Mouse (Mus musculus) limb, embryonic 11.5 days (tissue): Measurements from ENCODE around the gene Rxra. TPM values are rescaled to one million over a fixed set of nuclear protein-coding genes. Genes with fewer than 3 reads are reported as not detected.

Experiments
- ATAC-seq: fragments of 200-750 bp; cut with Nextera tagmentation; 2 replicates; pipeline ENCODE4 v1.8.0; 2017; ENCODE audit warnings: low read depth; ENCODE audit not compliant: insufficient number of reproducible peaks, low FRiP score, low TSS enrichment
- DNase-seq: peaks from one replicate; pipeline ENCODE4 v3.0.0-alpha.2; 2015; ENCODE audit warnings: low spot score
- H3K27ac ChIP-seq: fragments of 300-500 bp; sonication (generic); replicated peaks from 2 replicates; pipeline ENCODE4 v1.5.1; 2014; ENCODE audit warnings: low read depth, mild to moderate bottlenecking, low read length
- H3K27me3 ChIP-seq: fragments of 300-500 bp; sonication (generic); 2 replicates; pipeline ENCODE4 v1.6.1; 2014; ENCODE audit warnings: mild to moderate bottlenecking, low read length, mixed read lengths; ENCODE audit not compliant: control insufficient read depth, insufficient read depth
- H3K36me3 ChIP-seq: fragments of 300-500 bp; sonication (generic); 2 replicates; pipeline ENCODE4 v1.6.1; 2014; ENCODE audit warnings: mild to moderate bottlenecking, low read length, moderate library complexity, mixed read lengths; ENCODE audit not compliant: control insufficient read depth, insufficient read depth
- H3K4me1 ChIP-seq: fragments of 300-500 bp; sonication (generic); 2 replicates; pipeline ENCODE4 v1.6.1; 2014; ENCODE audit warnings: low read length, mixed read lengths; ENCODE audit not compliant: control insufficient read depth, insufficient read depth
- H3K4me2 ChIP-seq: fragments of 300-500 bp; sonication (generic); 2 replicates; pipeline ENCODE4 v1.6.1; 2014; ENCODE audit warnings: low read depth, mild to moderate bottlenecking, moderate library complexity; ENCODE audit not compliant: severe bottlenecking
- H3K4me3 ChIP-seq: fragments of 300-500 bp; sonication (generic); 2 replicates; pipeline ENCODE4 v1.5.1; 2014; ENCODE audit warnings: low read depth, low read length
- H3K9ac ChIP-seq: fragments of 300-500 bp; sonication (generic); 2 replicates; pipeline ENCODE4 v1.6.1; 2014; ENCODE audit warnings: mild to moderate bottlenecking, low read length
- H3K9me3 ChIP-seq: fragments of 300-500 bp; sonication (generic); 2 replicates; pipeline ENCODE4 v1.6.1; 2016; ENCODE audit warnings: low read length; ENCODE audit not compliant: control insufficient read depth
- WGBS: fragments of 180-500 bp; shearing (Covaris S2); extraction: QIAGEN DNeasy Blood & Tissue Kit; methylation state at CpG from one replicate; pipeline ENCODE4 v1.1.7; 2014; 5-methylcytosine and 5-hydroxymethylcytosine counted together
- polyA plus RNA-seq: library from polyadenylated mRNA; unstranded; fragments of >200 nt; fragmentation: Nextera tagmentation; extraction: Ambion mirVana; gene quantifications from 2 replicates; pipeline ENCODE4 v1.2.1, GENCODE M21; 2014

Gene Rxra
- 8.7 TPM in 2 replicates for polyA plus RNA-seq

DNA sequence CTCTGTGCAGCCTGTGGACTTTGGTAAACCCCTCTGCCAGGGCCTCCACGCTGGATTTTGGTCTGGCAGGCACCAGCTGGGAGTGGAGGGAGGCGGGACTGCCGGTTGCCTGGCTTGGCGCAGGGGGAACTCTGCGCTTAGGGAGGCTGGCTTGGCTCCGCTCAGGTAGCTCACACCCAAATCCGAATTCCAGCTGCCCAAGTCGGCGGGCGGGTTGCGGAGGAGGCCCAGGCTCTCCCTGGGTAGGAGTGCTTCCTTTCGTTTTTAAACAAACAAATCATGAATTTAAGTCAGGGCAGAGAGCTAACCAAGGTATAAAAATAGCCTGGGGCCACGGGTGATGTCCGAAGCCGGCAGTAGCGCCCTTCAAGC lies at the start of gene Rxra:
Rxra (plus strand) TSS at position 335 of the 372 bp plus-strand sequence.
- peaks cover 36% of the 10 kb centered on the region for H3K4me1 ChIP-seq
- ATAC-seq (0 out of 2 replicates have a peak, but pooled peaks have one; percentile 1), DNase-seq (peak; percentile 73)
- H3K4me2 ChIP-seq = peak within 1 kb of the TSS; percentile 61
- under 1% methylated on average over 16 of the region's 16 CpGs for WGBS
- no peaks in the 10 kb centered on the region for H3K9me3 ChIP-seq
- H3K4me3 ChIP-seq = peak within 1 kb of the TSS; percentile 90
- peak within 1 kb of the TSS; percentile 95 for H3K9ac ChIP-seq
- no peaks in the 10 kb centered on the region for H3K36me3 ChIP-seq
- H3K27me3 ChIP-seq = no peaks in the 10 kb centered on the region
- peak within 1 kb of the TSS; percentile 96 for H3K27ac ChIP-seq

DNA sequence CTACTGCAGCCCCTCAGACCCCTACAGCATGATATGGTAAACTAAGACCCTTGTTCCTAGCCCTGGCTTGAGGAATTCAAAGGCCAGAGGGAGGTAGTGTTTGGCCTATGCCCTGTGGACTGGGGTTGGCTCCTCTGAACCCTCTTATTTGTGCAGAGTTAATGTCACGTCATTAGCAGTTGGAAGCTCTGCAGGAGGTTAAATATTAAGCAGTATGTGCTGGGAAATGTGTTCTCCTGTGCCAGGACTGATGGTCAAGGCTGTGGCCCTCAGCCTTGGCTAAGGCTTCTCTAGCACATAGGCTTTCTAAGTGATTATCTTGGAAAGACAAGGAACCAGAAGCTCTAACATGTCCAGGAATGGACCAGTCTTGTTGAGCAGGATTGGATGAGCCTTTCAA lies 49.6 kb upstream of the Rxra start:
- Histone ChIP-seq H3K9me3 (no peaks in the 10 kb centered on the region), H3K36me3 (no peaks in the 10 kb centered on the region), H3K4me2 (no peak overlapping the region), H3K4me3 (no peak overlapping the region), H3K4me1 (no peaks in the 10 kb centered on the region), H3K27me3 (no peaks in the 10 kb centered on the region), H3K27ac (no peak overlapping the region), H3K9ac (no peak overlapping the region)
- WGBS = 60% methylated on average over 1 of the region's 1 CpGs
- DNase-seq (no peak), ATAC-seq (no peak)

DNA sequence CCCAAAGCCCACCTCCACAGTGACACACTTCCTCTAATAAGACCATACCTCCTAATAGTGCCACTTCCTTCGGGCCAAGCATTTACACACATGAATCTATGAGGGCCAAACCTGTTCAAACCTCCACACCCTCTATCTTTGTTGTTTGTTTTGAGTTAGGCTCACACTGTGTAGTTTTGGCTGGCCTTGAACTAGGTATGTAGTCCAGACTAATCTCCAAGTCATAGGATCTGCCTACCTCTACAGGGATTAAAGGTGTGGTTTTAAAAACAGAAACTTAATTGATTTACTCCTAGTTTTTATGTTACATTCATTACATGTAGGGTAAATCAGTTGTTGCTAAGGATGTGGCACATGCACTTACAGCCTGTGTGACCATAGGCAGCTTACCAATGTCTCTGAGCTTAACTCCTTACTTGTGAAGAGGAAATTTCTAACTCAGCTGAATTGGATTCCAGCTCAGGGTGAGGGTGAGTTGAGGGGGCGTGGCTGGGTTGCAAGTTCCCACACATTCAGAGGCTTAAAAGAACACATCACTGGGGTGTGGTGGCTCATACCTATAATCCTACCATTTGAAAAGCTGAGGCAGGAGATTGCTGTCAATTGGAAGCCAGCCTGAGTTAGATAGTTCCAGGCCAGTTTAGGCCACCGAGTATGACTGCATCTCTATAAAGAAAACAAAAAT lies 45.5 kb upstream of the Rxra start:
- H3K4me2 ChIP-seq = no peak overlapping the region
- no peak for ATAC-seq

DNA sequence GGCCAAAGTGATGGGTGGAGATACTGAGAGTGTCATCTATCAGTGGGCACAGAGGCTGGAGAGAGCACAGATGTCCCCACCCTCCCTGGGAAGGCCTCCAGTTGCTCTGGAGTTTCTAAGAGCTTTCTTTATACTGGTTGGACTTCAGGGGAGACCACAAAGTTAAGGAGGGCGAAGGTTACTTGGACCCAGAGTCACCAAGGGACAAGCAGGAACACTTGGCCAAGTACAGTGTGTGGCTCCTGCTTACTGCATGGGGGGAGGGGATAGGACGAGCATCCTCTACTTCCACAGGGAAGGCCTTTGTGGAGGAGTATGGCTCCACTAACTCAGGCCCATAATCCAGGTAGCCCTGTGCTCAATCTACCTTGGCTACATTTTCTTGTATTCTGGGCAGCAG lies 42.8 kb upstream of the Rxra start:
- Histone ChIP-seq H3K36me3 (no peaks in the 10 kb centered on the region), H3K27me3 (no peaks in the 10 kb centered on the region), H3K9me3 (no peaks in the 10 kb centered on the region), H3K9ac (no peak overlapping the region), H3K4me2 (no peak overlapping the region), H3K4me1 (peaks cover 10% of the 10 kb centered on the region), H3K27ac (peak overlapping the region; percentile 22), H3K4me3 (no peak overlapping the region)
- ATAC-seq (no peak), DNase-seq (no peak)
- 49% methylated on average over 2 of the region's 2 CpGs for WGBS

More for the DNA sequence above, 45.5 kb upstream of the Rxra start:
- H3K4me3 ChIP-seq = no peak overlapping the region
- no peak for DNase-seq
- 84% methylated on average over 3 of the region's 3 CpGs for WGBS
- peaks cover 10% of the 10 kb centered on the region for H3K4me1 ChIP-seq
- no peak overlapping the region for H3K9ac ChIP-seq
- H3K27ac ChIP-seq = no peak overlapping the region
- no peaks in the 10 kb centered on the region for H3K27me3 ChIP-seq
- H3K36me3 ChIP-seq = no peaks in the 10 kb centered on the region
- H3K9me3 ChIP-seq = no peaks in the 10 kb centered on the region

DNA sequence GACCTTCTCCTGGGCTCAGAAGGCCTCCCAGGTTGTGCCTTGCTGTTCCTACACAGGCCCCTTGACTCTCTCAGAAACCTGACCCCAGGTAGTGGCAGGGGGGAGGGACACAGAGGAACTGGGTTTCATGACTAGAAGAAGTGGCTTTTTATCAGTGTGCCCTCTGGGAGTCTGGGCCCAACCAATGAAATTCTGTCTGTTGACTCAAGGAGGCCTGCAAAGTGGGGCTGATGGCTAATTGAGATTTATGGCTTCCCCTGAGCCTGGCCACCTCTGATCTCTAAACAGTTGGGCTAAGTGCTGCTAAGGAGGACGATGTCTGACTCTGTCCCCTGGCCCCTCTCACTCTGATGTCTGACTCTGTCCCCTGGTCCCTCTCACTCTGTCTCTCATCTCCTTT lies 42.2 kb upstream of the Rxra start:
- Histone ChIP-seq H3K4me2 (no peak overlapping the region), H3K27ac (peak overlapping the region; percentile 22), H3K9ac (no peak overlapping the region), H3K4me1 (peaks cover 10% of the 10 kb centered on the region), H3K4me3 (no peak overlapping the region), H3K36me3 (no peaks in the 10 kb centered on the region), H3K9me3 (no peaks in the 10 kb centered on the region), H3K27me3 (no peaks in the 10 kb centered on the region)
- WGBS = 14% methylated on average over 1 of the region's 1 CpGs
- no peak for ATAC-seq
- peak; percentile 50 for DNase-seq

DNA sequence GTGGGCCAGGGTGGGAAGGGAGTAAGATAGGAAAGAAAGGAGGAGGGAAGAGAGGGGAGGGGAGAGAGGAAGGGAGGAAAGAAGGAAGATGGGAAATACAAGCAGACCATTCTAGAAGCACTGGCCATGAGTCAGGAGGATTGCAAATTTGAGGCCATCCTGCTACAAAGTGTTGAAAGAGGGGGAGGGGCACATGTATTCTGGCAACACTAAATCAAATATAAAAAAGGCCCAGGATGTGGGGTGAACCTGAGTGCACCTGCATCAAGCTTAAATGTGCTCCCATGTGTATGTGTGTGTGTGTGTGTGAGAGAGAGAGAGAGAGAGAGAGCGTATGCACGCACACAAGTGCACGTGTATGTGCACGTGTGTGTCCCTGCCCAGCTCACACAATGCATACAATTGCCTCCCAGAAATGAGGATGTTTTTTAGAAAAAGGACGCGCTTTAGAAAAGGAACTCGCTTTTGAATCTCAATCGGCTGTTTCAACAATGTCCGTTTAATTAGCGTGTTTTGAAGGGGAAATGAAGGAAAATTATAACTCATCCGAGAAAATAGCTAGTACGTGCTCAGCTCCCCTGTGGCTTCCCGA lies 41.0 kb upstream of the Rxra start:
- Histone ChIP-seq H3K4me1 (peaks cover 10% of the 10 kb centered on the region), H3K4me2 (no peak overlapping the region), H3K4me3 (no peak overlapping the region), H3K9ac (no peak overlapping the region), H3K9me3 (no peaks in the 10 kb centered on the region), H3K36me3 (no peaks in the 10 kb centered on the region), H3K27ac (no peak overlapping the region), H3K27me3 (no peaks in the 10 kb centered on the region)
- WGBS = 80% methylated on average over 13 of the region's 13 CpGs
- no peak for ATAC-seq
- no peak for DNase-seq

DNA sequence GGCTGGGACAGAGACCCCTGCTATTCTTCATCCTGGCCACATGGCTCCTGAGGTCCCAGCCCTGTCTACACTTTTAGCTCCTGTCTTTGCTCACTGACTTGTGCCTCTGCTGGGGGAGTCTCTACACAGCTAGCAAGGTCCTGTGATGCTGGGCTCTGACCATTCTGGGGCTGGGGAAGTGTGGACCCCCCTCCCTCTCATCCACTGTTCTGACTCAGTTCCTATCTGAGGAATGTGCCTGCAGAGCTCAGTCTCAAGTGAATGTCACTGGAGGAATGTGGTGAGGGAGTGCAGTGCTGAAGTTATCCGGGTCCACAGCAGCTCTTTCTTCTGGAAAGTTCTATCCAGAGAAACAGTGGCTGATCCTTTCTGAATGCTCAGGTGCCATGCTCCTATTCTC lies 39.4 kb upstream of the Rxra start:
- H3K4me3 ChIP-seq = no peak overlapping the region
- H3K9ac ChIP-seq = no peak overlapping the region
- H3K4me1 ChIP-seq = peaks cover 10% of the 10 kb centered on the region
- H3K4me2 ChIP-seq = no peak overlapping the region
- no peaks in the 10 kb centered on the region for H3K36me3 ChIP-seq
- no peak overlapping the region for H3K27ac ChIP-seq
- WGBS = 42% methylated on average over 1 of the region's 1 CpGs
- H3K9me3 ChIP-seq = no peaks in the 10 kb centered on the region
- no peaks in the 10 kb centered on the region for H3K27me3 ChIP-seq
- ATAC-seq (no peak), DNase-seq (no peak)

DNA sequence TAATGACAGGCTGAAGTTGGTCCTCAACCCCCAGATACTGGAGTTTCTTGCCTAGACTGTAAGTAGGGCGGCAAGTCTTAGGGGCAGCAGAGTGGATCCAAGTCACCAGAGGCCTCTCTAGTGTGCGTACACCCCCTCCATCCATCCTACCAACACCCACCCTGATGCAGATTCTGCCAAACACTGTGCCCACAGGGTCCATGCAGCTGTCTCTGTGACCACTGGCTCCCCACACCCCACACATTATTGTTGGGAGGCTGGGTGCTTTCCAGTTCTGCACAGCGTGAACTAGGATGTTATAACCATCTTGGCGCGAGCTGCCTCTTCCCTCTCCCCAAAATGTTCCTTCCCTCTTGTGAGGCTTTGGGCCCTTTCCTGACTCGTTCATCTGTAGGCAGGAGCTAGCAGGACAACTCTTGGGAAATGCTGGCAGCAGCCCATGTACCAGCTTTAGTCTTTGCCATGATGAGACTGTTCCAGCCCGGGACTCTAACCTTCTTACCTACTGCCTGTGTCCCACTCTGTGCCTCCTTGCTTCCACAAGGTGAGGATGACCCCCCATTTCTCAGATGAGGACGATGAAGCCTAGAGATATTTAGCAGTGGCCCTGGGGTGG lies 38.9 kb upstream of the Rxra start:
- H3K9ac ChIP-seq = no peak overlapping the region
- no peak overlapping the region for H3K27ac ChIP-seq
- no peaks in the 10 kb centered on the region for H3K9me3 ChIP-seq
- H3K4me2 ChIP-seq = no peak overlapping the region
- WGBS = 88% methylated on average over 8 of the region's 8 CpGs
- DNase-seq (no peak), ATAC-seq (no peak)
- no peaks in the 10 kb centered on the region for H3K36me3 ChIP-seq
- peaks cover 10% of the 10 kb centered on the region for H3K4me1 ChIP-seq
- no peak overlapping the region for H3K4me3 ChIP-seq
- H3K27me3 ChIP-seq = no peaks in the 10 kb centered on the region
